Mouse (Mus musculus): Measurements from ENCODE around the gene Krt79.
A peak's percentile ranks its signal among the peaks of the same experiment; 100 is the strongest.

Krt79 gene

DNA sequence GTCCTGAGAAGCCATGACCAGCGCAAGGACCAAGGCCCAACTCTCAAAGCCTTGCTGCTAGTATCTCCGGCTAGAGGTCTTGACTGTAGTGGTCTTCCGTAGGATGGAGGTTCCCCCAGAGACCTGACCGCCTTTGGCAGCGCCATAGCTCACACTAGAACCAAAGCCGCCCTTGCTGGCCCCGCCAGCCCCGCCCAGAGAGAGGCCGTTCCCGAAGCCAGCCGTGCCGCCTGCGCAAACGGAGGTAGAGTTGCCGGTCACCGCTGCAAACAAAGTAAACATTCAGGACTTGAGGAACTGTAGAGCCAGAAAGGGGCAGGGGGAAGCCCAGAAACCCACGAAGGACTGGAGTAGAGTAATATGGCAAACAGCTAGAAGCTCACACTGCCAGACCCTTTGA is 10.5 kb downstream of the Krt79 start:
- DNase-seq: peak in 1 of 2 experiments; percentile 26

- peak in 1 of 2 experiments; percentile 5 for DNase-seq
Measured at GRCm38 (mm10) chr15:101929087-101929486, 11.0 kb downstream of the Krt79 start.

DNA sequence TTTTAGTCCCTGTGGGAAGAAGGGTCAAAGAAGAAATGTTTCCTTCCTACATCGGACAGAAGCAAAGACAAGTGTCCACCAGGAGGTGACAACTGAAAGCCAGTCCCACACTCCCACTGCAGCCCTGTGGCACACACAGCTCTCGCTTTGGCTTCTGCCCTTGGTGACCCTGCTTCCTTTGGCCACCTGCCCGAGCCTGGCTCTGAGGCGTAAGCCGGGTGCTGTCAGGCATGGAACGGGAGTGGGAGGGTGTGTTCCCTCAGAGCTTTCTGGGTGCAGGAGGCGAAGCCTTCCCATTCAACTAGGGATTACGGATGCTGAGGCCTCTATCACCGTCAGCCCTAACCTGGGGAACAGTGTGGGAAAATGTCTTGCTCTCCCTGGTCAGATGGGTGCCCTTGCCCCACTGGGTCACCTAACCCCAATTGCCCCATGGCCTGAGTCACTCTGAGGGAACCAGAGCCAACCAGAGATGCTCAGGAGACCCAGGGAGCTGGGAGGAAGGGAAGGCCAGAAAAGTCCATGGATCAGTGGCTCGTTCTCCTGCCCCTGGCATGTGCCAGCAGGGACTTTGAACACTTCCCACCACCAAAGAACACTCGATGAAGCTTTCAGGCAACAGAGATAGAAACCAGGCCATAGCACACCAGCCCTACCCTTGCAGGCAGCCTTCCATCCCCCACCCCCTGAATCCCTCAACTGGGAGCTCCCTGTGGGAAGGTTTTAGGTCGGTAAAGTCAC is 12.6 kb downstream of the Krt79 start:
- peak; percentile 84 to 87 for DNase-seq

DNA sequence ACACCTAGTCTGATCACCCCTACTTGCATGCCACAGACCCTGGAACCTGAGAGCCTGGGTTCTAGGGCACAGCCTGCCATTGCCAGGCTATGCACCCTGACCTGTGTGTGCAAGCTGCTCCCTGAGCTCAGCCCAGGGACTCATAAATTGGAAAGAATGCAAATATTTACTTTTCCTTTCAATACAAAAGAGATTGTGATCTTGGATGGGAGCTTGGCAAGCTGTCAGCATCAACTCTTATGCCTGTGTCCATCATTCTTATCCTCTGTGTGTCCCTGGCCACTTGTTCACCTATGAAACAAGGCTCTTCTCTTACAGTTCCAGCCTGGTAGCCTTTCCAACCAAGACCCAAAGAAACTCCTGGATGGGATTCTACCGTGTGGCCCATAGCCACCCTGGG is 15.1 kb downstream of the Krt79 start:
- no peak for DNase-seq

GRCm38 (mm10) chr15:101924635-101925034 is 15.5 kb downstream of the Krt79 start, which contains the start of gene Krt4:
TSS of gene Krt4 (minus strand) at chr15:101924735.
- no peak for DNase-seq

DNA sequence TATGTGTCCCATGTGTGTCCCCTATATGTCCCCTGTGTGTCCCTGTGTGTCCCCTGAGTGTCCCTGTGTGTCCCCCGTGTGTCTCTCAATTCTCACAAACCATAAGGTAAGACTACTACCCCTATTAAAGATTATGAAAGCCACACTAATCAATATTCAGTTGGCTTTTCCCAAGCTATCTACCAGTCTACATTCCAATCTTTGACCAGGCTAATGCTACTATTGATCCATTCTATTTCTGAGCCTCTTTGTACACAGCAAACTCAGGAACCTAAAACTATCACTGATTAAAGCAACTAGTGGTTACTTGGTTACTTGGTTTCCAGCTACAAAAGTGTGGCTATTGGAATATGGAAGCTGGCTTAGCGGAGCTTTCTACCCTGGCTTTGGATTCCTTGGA is 17.8 kb downstream of the Krt79 start:
- DNase-seq: no peak

GRCm38 (mm10) chr15:101916072-101916471 is 24.1 kb downstream of the Krt79 start:
- DNase-seq: no peak

GRCm38 (mm10) chr15:101904849-101905248 is 35.3 kb downstream of the Krt79 start:
- no peak for DNase-seq

GRCm38 (mm10) chr15:101902171-101903149 is 37.7 kb downstream of the Krt79 start:
- DNase-seq: no peak

GRCm38 (mm10) chr15:101895216-101895615 is 44.9 kb downstream of the Krt79 start:
- no peak for DNase-seq

- DNase-seq: no peak
Measured at GRCm38 (mm10) chr15:101892820-101893219, 47.3 kb downstream of the Krt79 start, which contains the start of gene Krt76. TSS of gene Krt76 (minus strand) at chr15:101892920.

DNA sequence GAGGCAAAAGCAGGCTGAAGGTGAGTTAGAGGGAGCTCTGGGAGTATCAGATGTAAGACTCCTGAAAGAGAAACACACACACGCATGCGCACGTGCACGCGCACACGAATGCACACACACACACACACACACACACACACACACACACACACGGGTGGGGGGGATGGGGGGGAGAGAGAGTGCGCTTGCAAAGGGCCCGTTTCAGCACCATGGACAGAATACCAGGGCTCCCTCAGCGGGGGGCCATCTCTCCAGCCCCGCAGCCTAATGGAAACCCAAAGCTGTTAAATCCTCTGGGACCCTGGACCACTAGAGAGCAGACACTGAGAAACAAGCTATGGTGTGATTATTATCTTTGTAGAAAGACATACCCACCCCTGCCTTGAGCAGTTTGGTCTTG is 60.3 kb downstream of the Krt79 start:
- no peak for DNase-seq
